Mouse (Mus musculus): ENCODE results near the gene Cdc123. TPM values are rescaled to one million over a fixed set of nuclear protein-coding genes. Genes with fewer than 3 reads are reported as not detected.

The Cdc123 gene
- polyA plus RNA-seq, 1 experiment from 2014 or later = 341 TPM

GRCm38 (mm10) chr2:5793771-5794170 lies 51.2 kb downstream of the Cdc123 start:
- no peaks in the 10 kb centered on the region for H3K27me3 ChIP-seq (ENCODE audit: control insufficient read depth, insufficient read depth, low read length)
- no peaks in the 10 kb centered on the region for H3K4me1 ChIP-seq (ENCODE audit: control insufficient read depth, insufficient read depth, low read length)
- no peak overlapping the region for H3K4me3 ChIP-seq (ENCODE audit: low read depth, low read length)
- no peak overlapping the region for H3K4me2 ChIP-seq
- no peak overlapping the region for H3K9ac ChIP-seq (ENCODE audit: low read length)
- WGBS = 94% methylated on average over 10 of the region's 10 CpGs
- DNase-seq (ENCODE audit: low spot score, missing footprints) = no peak
- H3K9me3 ChIP-seq (ENCODE audit: control insufficient read depth, low read length) = no peaks in the 10 kb centered on the region
- H3K36me3 ChIP-seq (ENCODE audit: control insufficient read depth, insufficient read depth, low read length) = peaks cover 20% of the 10 kb centered on the region
- no peak overlapping the region for H3K27ac ChIP-seq (ENCODE audit: low read depth, low read length)
- no peak for ATAC-seq (ENCODE audit: low FRiP score)

DNA sequence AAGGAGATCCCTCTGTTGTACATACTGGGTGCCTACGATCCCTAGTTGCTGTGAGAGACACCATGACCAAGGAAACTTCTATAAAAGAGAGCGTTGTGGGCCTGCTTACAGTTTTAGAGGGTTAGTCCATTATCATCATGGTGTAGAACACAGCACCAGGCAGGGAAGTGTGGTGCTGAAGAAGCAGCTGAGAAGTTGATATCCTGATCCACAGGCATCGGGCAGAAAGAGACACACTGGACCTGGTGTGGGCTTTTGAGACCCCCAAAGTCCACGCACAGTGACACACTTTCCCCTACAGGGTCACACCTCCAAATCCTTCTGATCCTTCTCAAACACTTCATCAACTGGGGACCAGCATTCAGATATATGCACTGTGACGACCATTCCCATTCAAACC lies 52.9 kb downstream of the Cdc123 start:
- Histone ChIP-seq H3K4me3 (ENCODE audit: low read depth, low read length) (no peak overlapping the region), H3K9ac (ENCODE audit: low read length) (no peak overlapping the region), H3K9me3 (ENCODE audit: control insufficient read depth, low read length) (no peaks in the 10 kb centered on the region), H3K4me2 (no peak overlapping the region), H3K27me3 (ENCODE audit: control insufficient read depth, insufficient read depth, low read length) (no peaks in the 10 kb centered on the region), H3K27ac (ENCODE audit: low read depth, low read length) (no peak overlapping the region), H3K4me1 (ENCODE audit: control insufficient read depth, insufficient read depth, low read length) (no peaks in the 10 kb centered on the region), H3K36me3 (ENCODE audit: control insufficient read depth, insufficient read depth, low read length) (peaks cover 17% of the 10 kb centered on the region)
- 93% methylated on average over 5 of the region's 5 CpGs for WGBS
- DNase-seq (ENCODE audit: low spot score, missing footprints) (no peak), ATAC-seq (ENCODE audit: low FRiP score) (no peak)

DNA sequence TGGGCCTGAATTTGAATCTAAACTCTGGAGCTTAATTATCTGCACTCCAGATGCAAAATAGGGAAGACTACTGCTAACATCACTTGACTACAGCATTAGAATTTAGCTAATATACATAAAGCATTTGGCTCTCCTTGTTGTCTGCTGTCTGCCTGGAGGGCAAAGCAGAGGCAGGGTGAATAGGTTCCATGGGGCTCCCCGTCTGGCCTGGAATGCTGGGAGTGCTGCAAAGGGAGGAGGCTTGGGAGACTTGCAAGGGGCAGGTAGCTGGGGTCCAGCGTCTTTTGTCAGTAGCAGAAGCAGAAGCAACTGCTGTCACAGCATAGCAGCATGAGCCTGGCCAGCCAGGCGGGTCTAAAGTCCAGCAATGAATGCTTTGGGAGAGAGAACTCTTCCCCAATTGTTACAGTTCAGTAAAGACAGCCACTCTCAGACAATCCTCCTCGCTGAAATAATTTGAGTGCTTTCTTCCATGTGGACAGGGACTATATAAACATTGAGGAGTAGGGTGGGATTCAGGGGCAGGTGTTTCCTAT lies 55.3 kb downstream of the Cdc123 start:
- Histone ChIP-seq H3K4me3 (ENCODE audit: low read depth, low read length) (no peak overlapping the region), H3K4me1 (ENCODE audit: control insufficient read depth, insufficient read depth, low read length) (no peaks in the 10 kb centered on the region), H3K27ac (ENCODE audit: low read depth, low read length) (no peak overlapping the region), H3K9ac (ENCODE audit: low read length) (no peak overlapping the region), H3K27me3 (ENCODE audit: control insufficient read depth, insufficient read depth, low read length) (no peaks in the 10 kb centered on the region), H3K9me3 (ENCODE audit: control insufficient read depth, low read length) (no peaks in the 10 kb centered on the region), H3K4me2 (no peak overlapping the region), H3K36me3 (ENCODE audit: control insufficient read depth, insufficient read depth, low read length) (peaks cover 7% of the 10 kb centered on the region; the same call in 1 of the 2 replicates)
- WGBS = 29% methylated on average over 4 of the region's 4 CpGs
- no peak for DNase-seq (ENCODE audit: low spot score, missing footprints)
- ATAC-seq (ENCODE audit: low FRiP score) = no peak

GRCm38 (mm10) chr2:5787391-5787790 lies 57.6 kb downstream of the Cdc123 start:
- no peak overlapping the region for H3K4me2 ChIP-seq
- no peak overlapping the region for H3K4me3 ChIP-seq (ENCODE audit: low read depth, low read length)
- no peaks in the 10 kb centered on the region for H3K9me3 ChIP-seq (ENCODE audit: control insufficient read depth, low read length)
- no peak overlapping the region for H3K9ac ChIP-seq (ENCODE audit: low read length)
- 87% methylated on average over 3 of the region's 3 CpGs for whole genome bisulfite sequencing
- no peak overlapping the region for H3K27ac ChIP-seq (ENCODE audit: low read depth, low read length)
- ATAC-seq (ENCODE audit: low FRiP score) = no peak
- H3K36me3 ChIP-seq (ENCODE audit: control insufficient read depth, insufficient read depth, low read length) = no peaks in the 10 kb centered on the region
- no peaks in the 10 kb centered on the region for H3K4me1 ChIP-seq (ENCODE audit: control insufficient read depth, insufficient read depth, low read length)
- DNase-seq (ENCODE audit: low spot score, missing footprints) = no peak
- H3K27me3 ChIP-seq (ENCODE audit: control insufficient read depth, insufficient read depth, low read length) = no peaks in the 10 kb centered on the region

DNA sequence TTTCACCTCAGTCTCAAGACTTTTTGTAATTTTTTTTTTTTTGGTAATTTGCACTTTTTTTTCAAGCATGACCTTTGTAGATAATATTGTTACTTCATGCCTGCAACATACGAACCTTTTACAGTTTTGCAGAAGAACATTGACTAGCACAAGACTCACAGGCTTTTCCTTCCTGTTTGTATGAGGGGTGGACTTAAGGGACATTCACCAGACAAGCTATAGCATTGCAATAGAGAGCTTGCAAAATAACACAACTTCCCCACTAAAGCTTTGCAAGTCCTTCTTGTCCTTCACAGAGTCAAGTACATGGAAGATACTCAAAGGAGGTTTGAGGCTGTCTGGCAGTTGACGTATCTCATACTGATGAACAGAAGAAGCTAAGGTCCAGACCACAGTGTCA lies 72.5 kb downstream of the Cdc123 start:
- H3K9me3 ChIP-seq (ENCODE audit: control insufficient read depth, low read length) = no peaks in the 10 kb centered on the region
- no peak overlapping the region for H3K27ac ChIP-seq (ENCODE audit: low read depth, low read length)
- no peak for DNase-seq (ENCODE audit: low spot score, missing footprints)
- no peaks in the 10 kb centered on the region for H3K36me3 ChIP-seq (ENCODE audit: control insufficient read depth, insufficient read depth, low read length)
- no peak overlapping the region for H3K9ac ChIP-seq (ENCODE audit: low read length)
- no peaks in the 10 kb centered on the region for H3K27me3 ChIP-seq (ENCODE audit: control insufficient read depth, insufficient read depth, low read length)
- no peak overlapping the region for H3K4me3 ChIP-seq (ENCODE audit: low read depth, low read length)
- no peak for ATAC-seq (ENCODE audit: low FRiP score)
- WGBS = 82% methylated on average over 2 of the region's 2 CpGs
- no peaks in the 10 kb centered on the region for H3K4me1 ChIP-seq (ENCODE audit: control insufficient read depth, insufficient read depth, low read length)
- no peak overlapping the region for H3K4me2 ChIP-seq

- H3K9ac ChIP-seq (ENCODE audit: low read length) = no peak overlapping the region
- no peak for ATAC-seq (ENCODE audit: low FRiP score)
- 57% methylated on average over 8 of the region's 8 CpGs for WGBS
- H3K4me3 ChIP-seq (ENCODE audit: low read depth, low read length) = no peak overlapping the region
- H3K4me2 ChIP-seq = no peak overlapping the region
- no peaks in the 10 kb centered on the region for H3K9me3 ChIP-seq (ENCODE audit: control insufficient read depth, low read length)
- DNase-seq (ENCODE audit: low spot score, missing footprints) = peak; percentile 85
- no peaks in the 10 kb centered on the region for H3K4me1 ChIP-seq (ENCODE audit: control insufficient read depth, insufficient read depth, low read length)
- no peak overlapping the region for H3K27ac ChIP-seq (ENCODE audit: low read depth, low read length)
- H3K27me3 ChIP-seq (ENCODE audit: control insufficient read depth, insufficient read depth, low read length) = no peaks in the 10 kb centered on the region
- H3K36me3 ChIP-seq (ENCODE audit: control insufficient read depth, insufficient read depth, low read length) = no peaks in the 10 kb centered on the region
Observed at GRCm38 (mm10) chr2:5770708-5771241, 74.2 kb downstream of the Cdc123 start.

GRCm38 (mm10) chr2:5769630-5770029 lies 75.3 kb downstream of the Cdc123 start:
- no peak overlapping the region for H3K27ac ChIP-seq (ENCODE audit: low read depth, low read length)
- H3K9me3 ChIP-seq (ENCODE audit: control insufficient read depth, low read length) = no peaks in the 10 kb centered on the region
- H3K4me2 ChIP-seq = no peak overlapping the region
- DNase-seq (ENCODE audit: low spot score, missing footprints) (peak; percentile 74), ATAC-seq (ENCODE audit: low FRiP score) (no peak)
- H3K4me1 ChIP-seq (ENCODE audit: control insufficient read depth, insufficient read depth, low read length) = no peaks in the 10 kb centered on the region
- H3K36me3 ChIP-seq (ENCODE audit: control insufficient read depth, insufficient read depth, low read length) = no peaks in the 10 kb centered on the region
- H3K9ac ChIP-seq (ENCODE audit: low read length) = no peak overlapping the region
- no peaks in the 10 kb centered on the region for H3K27me3 ChIP-seq (ENCODE audit: control insufficient read depth, insufficient read depth, low read length)
- H3K4me3 ChIP-seq (ENCODE audit: low read depth, low read length) = no peak overlapping the region

DNA sequence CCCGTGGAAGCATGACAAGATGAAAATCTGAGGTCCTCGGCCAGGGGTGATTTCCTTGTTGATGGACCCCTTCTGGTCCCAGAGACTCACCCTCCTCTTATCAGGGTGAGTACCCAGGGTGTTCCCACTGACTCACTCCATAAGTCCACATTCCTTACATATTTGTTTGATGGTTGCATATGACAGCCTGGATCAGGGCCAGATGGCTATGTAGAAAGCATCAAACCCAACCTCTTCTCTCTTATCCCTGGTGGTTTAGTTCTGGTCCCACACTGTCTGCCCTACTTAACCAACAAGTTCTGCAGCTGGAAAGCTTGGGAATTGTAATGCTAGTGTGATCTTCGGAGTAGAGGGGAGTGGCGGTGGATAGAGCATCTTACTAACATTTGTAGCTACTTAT lies 76.0 kb downstream of the Cdc123 start:
- Histone ChIP-seq H3K27me3 (ENCODE audit: control insufficient read depth, insufficient read depth, low read length) (no peaks in the 10 kb centered on the region), H3K9ac (ENCODE audit: low read length) (no peak overlapping the region), H3K4me3 (ENCODE audit: low read depth, low read length) (no peak overlapping the region), H3K36me3 (ENCODE audit: control insufficient read depth, insufficient read depth, low read length) (no peaks in the 10 kb centered on the region), H3K4me1 (ENCODE audit: control insufficient read depth, insufficient read depth, low read length) (no peaks in the 10 kb centered on the region), H3K9me3 (ENCODE audit: control insufficient read depth, low read length) (no peaks in the 10 kb centered on the region), H3K27ac (ENCODE audit: low read depth, low read length) (no peak overlapping the region), H3K4me2 (no peak overlapping the region)
- DNase-seq (ENCODE audit: low spot score, missing footprints) (no peak), ATAC-seq (ENCODE audit: low FRiP score) (no peak)
- 94% methylated on average over 4 of the region's 4 CpGs for WGBS

- ATAC-seq (ENCODE audit: low FRiP score) (no peak), DNase-seq (ENCODE audit: low spot score, missing footprints) (peak; percentile 73)
- no peaks in the 10 kb centered on the region for H3K4me1 ChIP-seq (ENCODE audit: control insufficient read depth, insufficient read depth, low read length)
- H3K4me2 ChIP-seq = no peak overlapping the region
- H3K27ac ChIP-seq (ENCODE audit: low read depth, low read length) = no peak overlapping the region
- H3K9ac ChIP-seq (ENCODE audit: low read length) = no peak overlapping the region
- no peaks in the 10 kb centered on the region for H3K9me3 ChIP-seq (ENCODE audit: control insufficient read depth, low read length)
- H3K36me3 ChIP-seq (ENCODE audit: control insufficient read depth, insufficient read depth, low read length) = no peaks in the 10 kb centered on the region
- no peak overlapping the region for H3K4me3 ChIP-seq (ENCODE audit: low read depth, low read length)
- 93% methylated on average over 3 of the region's 3 CpGs for WGBS
- no peaks in the 10 kb centered on the region for H3K27me3 ChIP-seq (ENCODE audit: control insufficient read depth, insufficient read depth, low read length)
Observed at GRCm38 (mm10) chr2:5762031-5762430, 82.9 kb downstream of the Cdc123 start.

All from midbrain, embryonic 11.5 days (tissue).